Mouse (Mus musculus): ENCODE measurements at regions not wholly inside any gene's neighbourhood (a gene's known extent, or its start where the extent isn't known, plus 50 kb on each side); places are given as distances from the start of the nearest gene placed in this dataset.

GRCm38 (mm10) chr1:73797858-73798257 is 326.4 kb downstream of the Tns1 start:
- no peak for DNase-seq

GRCm38 (mm10) chr1:73797413-73797812 is 326.8 kb downstream of the Tns1 start:
- DNase-seq, result no peak

GRCm38 (mm10) chr1:73793871-73794270 is 330.4 kb downstream of the Tns1 start:
- DNase-seq, result no peak

GRCm38 (mm10) chr1:73793256-73793655 is 331.0 kb downstream of the Tns1 start:
- DNase-seq, result no peak

- DNase-seq, result no peak
Observed at GRCm38 (mm10) chr1:73792311-73792710, 331.9 kb downstream of the Tns1 start.

- no peak for DNase-seq
Observed at GRCm38 (mm10) chr1:73787666-73788065, 336.6 kb downstream of the Tns1 start.

- DNase-seq, result no peak
Observed at GRCm38 (mm10) chr1:73787224-73787623, 337.0 kb downstream of the Tns1 start.

GRCm38 (mm10) chr1:73783303-73783702 is 340.9 kb downstream of the Tns1 start:
- no peak for DNase-seq

- DNase-seq, result no peak
Observed at GRCm38 (mm10) chr1:73782871-73783270, 341.4 kb downstream of the Tns1 start.

GRCm38 (mm10) chr1:73771773-73772172 is 352.5 kb downstream of the Tns1 start:
- no peak for DNase-seq

GRCm38 (mm10) chr1:73770631-73771030 is 353.6 kb downstream of the Tns1 start:
- no peak for DNase-seq

GRCm38 (mm10) chr1:73764611-73765333 is 359.5 kb downstream of the Tns1 start:
- DNase-seq, result no peak

GRCm38 (mm10) chr1:73758110-73759061 is 365.9 kb downstream of the Tns1 start:
- no peak for DNase-seq

GRCm38 (mm10) chr1:73755791-73756190 is 368.5 kb downstream of the Tns1 start:
- no peak for DNase-seq

GRCm38 (mm10) chr1:73754928-73755327 is 369.3 kb downstream of the Tns1 start:
- DNase-seq, result no peak

- no peak for DNase-seq
Observed at GRCm38 (mm10) chr1:73753157-73753556, 371.1 kb downstream of the Tns1 start.

GRCm38 (mm10) chr1:73748702-73749101 is 375.5 kb downstream of the Tns1 start:
- DNase-seq, result no peak

- no peak for DNase-seq
Observed at GRCm38 (mm10) chr1:73744555-73745234, 379.6 kb downstream of the Tns1 start.

- no peak for DNase-seq
Observed at GRCm38 (mm10) chr1:73743737-73744554, 380.3 kb downstream of the Tns1 start.

GRCm38 (mm10) chr1:73737083-73737482 is 387.2 kb downstream of the Tns1 start:
- peak; percentile 33 for DNase-seq

- DNase-seq, result no peak
Observed at GRCm38 (mm10) chr1:73728377-73728776, 395.9 kb downstream of the Tns1 start.

GRCm38 (mm10) chr1:73727781-73728180 is 396.5 kb downstream of the Tns1 start:
- no peak for DNase-seq
